ENCODE assay signal across 21 mouse cellular contexts in genomic region chr13:95363440-95363839, GRCm38 (mm10).
"Had no signal": no experiment of that assay in that cellular context is flagged by ENCODE, and none has a peak within 500 bp of the region (broad histone marks: within the 10 kb centered on the region; RNA-seq: fewer than 3 reads in every experiment).

No protein-coding gene starts in this region.

- H3K4me2 ChIP-seq: limb, embryonic 12.5 days; limb, embryonic 15.5 days; liver, embryonic 11.5 days; lung, embryonic 14.5 days; midbrain, embryonic 12.5 days; midbrain, embryonic 15.5 days; neural tube, embryonic 12.5 days; neural tube, embryonic 15.5 days had no signal

- H3K9ac ChIP-seq: limb, embryonic 12.5 days; limb, embryonic 15.5 days; liver, embryonic 14.5 days; liver, postnatal 0 days; lung, embryonic 14.5 days; midbrain, embryonic 12.5 days; midbrain, embryonic 15.5 days; neural tube, embryonic 12.5 days; neural tube, embryonic 15.5 days had no signal

- H3K27me3 ChIP-seq: limb, embryonic 12.5 days; limb, embryonic 15.5 days; midbrain, embryonic 12.5 days; midbrain, embryonic 15.5 days; neural tube, embryonic 12.5 days; neural tube, embryonic 15.5 days had no signal

- DNase-seq: kidney, adult 9 months; kidney, postnatal 14 days; kidney, postnatal 4 days; left cerebral cortex, postnatal 4 days; liver, postnatal 0 days; lung, embryonic 14.5 days; lung, postnatal 36 days; right cerebral cortex, adult 18-20 months; right cerebral cortex, postnatal 14 days; right cerebral cortex, postnatal 4 days; thymus, postnatal 25 days had no signal

- ATAC-seq: liver, postnatal 0 days; lung, postnatal 0 days; midbrain, embryonic 15.5 days had no signal

- H3K4me1 ChIP-seq: limb, embryonic 12.5 days; limb, embryonic 15.5 days; midbrain, embryonic 12.5 days; midbrain, embryonic 15.5 days; neural tube, embryonic 12.5 days; neural tube, embryonic 15.5 days had no signal

- H3K9me3 ChIP-seq: limb, embryonic 12.5 days; limb, embryonic 15.5 days; midbrain, embryonic 12.5 days; midbrain, embryonic 15.5 days; neural tube, embryonic 12.5 days; neural tube, embryonic 15.5 days had no signal

- H3K4me3 ChIP-seq: limb, embryonic 12.5 days; limb, embryonic 15.5 days; midbrain, embryonic 12.5 days; midbrain, embryonic 15.5 days; neural tube, embryonic 12.5 days; neural tube, embryonic 15.5 days had no signal

- H3K27ac ChIP-seq: limb, embryonic 12.5 days; limb, embryonic 15.5 days; liver, embryonic 14.5 days; midbrain, embryonic 12.5 days; midbrain, embryonic 15.5 days; neural tube, embryonic 12.5 days; neural tube, embryonic 15.5 days; stomach, postnatal 0 days had no signal
